Mouse (Mus musculus) embryonic facial prominence, embryonic 13.5 days (tissue): ENCODE results near the gene Card14. TPM values are rescaled to one million over a fixed set of nuclear protein-coding genes. Genes with fewer than 3 reads are reported as not detected.
"Not testable (repeated sequence)": the region's sequence is repeated elsewhere in the genome, so short reads cannot be mapped to it uniquely, and the experiment has no call there.

ENCODE experiments used
- ATAC-seq: fragments of 200-750 bp; cut with Nextera tagmentation; 2 replicates; pipeline ENCODE4 v1.8.0; 2017; ENCODE audit warnings: low read depth; ENCODE audit not compliant: insufficient number of reproducible peaks, insufficient read depth, low FRiP score, low TSS enrichment
- H3K27ac ChIP-seq: fragments of 300-500 bp; sonication (generic); 2 replicates; pipeline ENCODE4 v1.5.1; 2015; ENCODE audit warnings: moderate library complexity, mild to moderate bottlenecking, inconsistent platforms
- H3K27me3 ChIP-seq: fragments of 300-500 bp; sonication (generic); 2 replicates; pipeline ENCODE4 v1.6.1; 2015; ENCODE audit warnings: mild to moderate bottlenecking, inconsistent platforms
- H3K36me3 ChIP-seq: fragments of 300-500 bp; sonication (generic); 2 replicates; pipeline ENCODE4 v1.6.1; 2015; ENCODE audit warnings: mild to moderate bottlenecking, inconsistent platforms
- H3K4me1 ChIP-seq: fragments of 300-500 bp; sonication (generic); 2 replicates; pipeline ENCODE4 v1.6.1; 2015; ENCODE audit warnings: inconsistent platforms
- H3K4me2 ChIP-seq: fragments of 300-500 bp; sonication (generic); 2 replicates; pipeline ENCODE4 v1.6.1; 2015; ENCODE audit warnings: moderate library complexity, mild to moderate bottlenecking, inconsistent platforms
- H3K4me3 ChIP-seq: fragments of 300-500 bp; sonication (generic); 2 replicates; pipeline ENCODE4 v1.5.1; 2015; ENCODE audit warnings: mild to moderate bottlenecking, inconsistent platforms
- H3K9ac ChIP-seq: fragments of 300-500 bp; sonication (generic); 2 replicates; pipeline ENCODE4 v1.6.1; 2015; ENCODE audit warnings: mild to moderate bottlenecking, inconsistent platforms
- H3K9me3 ChIP-seq: fragments of 300-500 bp; sonication (generic); 2 replicates; pipeline ENCODE4 v1.6.1; 2016; ENCODE audit warnings: inconsistent platforms
- whole genome bisulfite sequencing: fragments of 180-500 bp; shearing (Covaris S2); methylation state at CpG from one replicate; pipeline ENCODE4 v1.1.7; 2015; ENCODE audit warnings: mixed read lengths; 5-methylcytosine and 5-hydroxymethylcytosine counted together
- polyA plus RNA-seq: library from polyadenylated mRNA; unstranded; fragments of >200 nt; fragmentation: Nextera tagmentation; extraction: Ambion mirVana; gene quantifications from 2 replicates; pipeline ENCODE4 v1.2.1, GENCODE M21; 2015

Gene Card14
- polyA plus RNA-seq, 1 experiment from 2014 or later = 1.2 TPM

DNA sequence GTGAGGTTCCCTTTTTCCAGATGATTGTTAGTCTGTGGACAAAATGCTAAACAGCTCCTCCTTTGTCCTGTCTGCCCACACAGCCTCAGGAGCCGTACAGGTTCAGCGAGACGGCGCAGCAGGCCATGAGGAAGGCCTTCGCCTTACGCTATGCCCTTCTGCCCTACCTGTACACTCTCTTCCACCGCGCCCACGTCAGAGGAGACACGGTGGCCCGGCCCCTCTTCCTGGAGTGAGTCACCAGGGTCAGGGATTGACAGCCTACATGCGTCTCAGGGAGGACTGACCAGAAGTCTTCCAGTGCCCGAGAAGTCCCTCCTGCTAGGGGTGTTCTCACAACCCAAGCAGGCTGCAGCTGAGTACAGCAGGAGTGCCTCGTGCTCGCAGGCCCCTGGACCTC, 26.5 kb upstream of the Card14 start:
- no peak for ATAC-seq
- no peaks in the 10 kb centered on the region for H3K27me3 ChIP-seq
- no peak overlapping the region for H3K9ac ChIP-seq
- H3K4me2 ChIP-seq = no peak overlapping the region
- H3K27ac ChIP-seq = no peak overlapping the region
- peaks cover 2% of the 10 kb centered on the region for H3K4me1 ChIP-seq
- WGBS = 82% methylated on average over 15 of the region's 15 CpGs
- peaks cover 87% of the 10 kb centered on the region for H3K36me3 ChIP-seq
- H3K4me3 ChIP-seq = no peak overlapping the region
- H3K9me3 ChIP-seq = no peaks in the 10 kb centered on the region

DNA sequence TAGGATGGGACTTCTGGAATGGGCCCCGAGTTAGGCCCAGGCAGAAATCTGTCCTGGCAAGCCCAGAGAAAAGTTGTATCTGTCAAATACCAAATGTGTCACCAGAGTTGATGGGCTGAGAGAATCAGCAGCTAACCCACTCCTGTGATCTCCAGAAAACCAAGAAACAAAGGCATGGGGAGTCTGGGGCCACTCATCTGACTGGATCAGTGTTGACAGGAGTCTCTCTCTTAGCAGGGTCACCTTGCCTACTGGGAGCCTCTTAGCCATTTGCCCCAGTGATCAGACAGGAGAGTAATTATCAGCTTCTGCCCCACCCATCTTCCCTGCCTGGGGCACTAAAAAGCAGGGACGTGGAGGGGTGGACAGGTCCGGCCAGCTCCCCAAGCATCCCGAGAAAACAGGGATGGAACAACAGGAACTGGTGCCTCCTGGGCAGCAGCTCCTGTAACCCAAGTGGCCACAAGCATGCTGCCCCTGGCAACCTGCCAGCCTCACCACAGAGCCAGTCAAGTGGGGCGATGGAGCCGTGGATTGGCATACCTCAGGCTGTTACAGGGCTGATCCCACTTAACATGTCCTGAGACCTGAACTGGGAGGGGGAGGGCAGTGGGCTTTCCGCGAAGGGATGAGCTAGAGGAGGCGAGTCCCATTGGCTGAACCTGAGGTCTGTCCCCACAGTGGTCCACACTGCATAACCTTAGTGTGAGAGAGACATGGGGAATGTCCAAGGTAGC, 21.6 kb upstream of the Card14 start:
- Histone ChIP-seq H3K4me3 (no peak overlapping the region), H3K9me3 (no peaks in the 10 kb centered on the region), H3K4me2 (no peak overlapping the region), H3K27me3 (no peaks in the 10 kb centered on the region), H3K36me3 (peaks cover 89% of the 10 kb centered on the region), H3K4me1 (peaks cover 7% of the 10 kb centered on the region), H3K27ac (no peak overlapping the region; the same call in 1 of the 2 replicates), H3K9ac (no peak overlapping the region)
- 56% methylated on average over 9 of the region's 9 CpGs for WGBS
- ATAC-seq = no peak

DNA sequence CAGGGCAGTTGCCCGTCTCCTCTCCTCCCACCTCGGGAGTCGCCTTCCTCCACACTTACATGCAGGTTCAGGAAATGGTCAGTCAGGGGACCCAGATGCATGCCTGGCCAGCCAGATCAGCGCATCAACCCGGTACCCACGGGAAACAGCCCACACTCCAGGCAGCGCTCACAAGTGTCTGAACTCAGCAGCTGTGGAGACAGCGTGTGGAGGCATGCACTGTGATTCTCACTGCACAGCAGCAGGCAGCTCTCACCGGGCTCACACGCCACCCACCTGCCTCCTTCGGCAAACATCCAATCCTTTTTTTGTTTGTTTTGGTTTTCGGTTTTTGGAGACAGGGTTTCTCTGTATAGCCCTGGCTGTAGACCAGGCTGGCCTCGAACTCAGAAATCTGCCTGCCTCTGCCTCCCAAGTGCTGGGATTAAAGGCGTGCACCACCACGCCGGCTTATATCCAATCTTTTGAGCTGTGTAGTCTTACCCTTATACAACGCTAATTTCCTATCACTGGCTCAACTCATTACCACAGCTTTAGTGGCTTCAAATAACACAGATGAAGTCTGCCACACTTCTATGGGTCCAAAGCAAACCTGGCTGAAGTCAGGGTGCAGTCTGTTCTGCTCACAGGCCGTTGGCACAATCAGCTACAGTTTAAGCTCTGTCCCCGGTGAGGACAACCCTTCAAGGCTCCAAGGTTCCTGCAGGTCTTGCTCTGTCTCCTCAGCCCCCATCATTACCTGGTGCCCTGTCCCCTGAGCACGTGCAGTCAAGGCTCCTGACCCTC, 20.2 kb upstream of the Card14 start:
- no peaks in the 10 kb centered on the region for H3K27me3 ChIP-seq
- H3K27ac ChIP-seq = no peak overlapping the region
- no peak for ATAC-seq
- H3K4me1 ChIP-seq = peaks cover 7% of the 10 kb centered on the region
- 88% methylated on average over 20 of the region's 20 CpGs for WGBS
- peaks cover 2% of the 10 kb centered on the region; the same call in 1 of the 2 replicates for H3K9me3 ChIP-seq
- H3K9ac ChIP-seq = no peak overlapping the region
- H3K4me3 ChIP-seq = no peak overlapping the region
- peaks cover 90% of the 10 kb centered on the region for H3K36me3 ChIP-seq
- no peak overlapping the region for H3K4me2 ChIP-seq

DNA sequence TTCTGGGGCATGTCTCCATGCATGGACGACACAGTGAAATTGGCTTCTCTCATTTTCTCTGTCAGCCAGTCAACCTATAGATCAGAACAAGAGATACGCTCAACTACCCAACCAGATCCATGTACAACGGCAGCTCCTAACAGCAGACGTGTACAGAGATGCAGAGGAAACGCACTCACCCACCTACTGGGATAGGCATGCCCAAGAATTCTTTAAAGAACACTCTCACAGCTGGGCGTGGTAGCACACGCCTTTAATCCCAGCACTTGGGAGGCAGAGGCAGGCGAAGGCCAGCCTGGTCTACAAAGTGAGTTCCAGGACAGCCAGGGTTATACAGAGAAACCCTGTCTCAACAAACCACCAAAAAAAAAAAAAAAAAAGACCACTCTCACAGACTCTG, 14.7 kb upstream of the Card14 start:
- not testable (repeated sequence) for H3K9ac ChIP-seq, H3K27ac ChIP-seq, H3K4me1 ChIP-seq, H3K9me3 ChIP-seq, H3K27me3 ChIP-seq, H3K4me2 ChIP-seq, ATAC-seq, H3K4me3 ChIP-seq
- WGBS = 95% methylated on average over 8 of the region's 8 CpGs
- H3K36me3 ChIP-seq = peaks cover 97% of the 10 kb centered on the region

DNA sequence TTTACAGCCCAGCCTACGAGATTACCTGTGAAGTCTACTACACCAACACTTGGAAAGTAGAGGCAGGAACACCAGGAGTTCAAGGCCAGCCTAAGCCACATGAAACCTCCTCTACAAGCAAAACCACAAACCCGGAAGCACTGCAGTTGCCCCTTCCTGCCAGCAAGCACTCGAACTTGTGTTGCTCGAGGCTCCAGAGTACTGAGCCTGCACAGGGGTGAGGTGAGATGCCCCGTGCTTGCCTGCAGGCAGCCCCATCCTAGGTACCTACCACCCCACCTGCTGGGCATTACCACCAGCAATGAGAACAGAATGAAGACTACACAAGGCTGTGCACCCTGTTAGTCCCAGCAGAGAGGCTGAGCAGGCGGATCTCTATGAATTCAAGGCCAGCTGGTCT, 9.6 kb upstream of the Card14 start:
- ATAC-seq = no peak

DNA sequence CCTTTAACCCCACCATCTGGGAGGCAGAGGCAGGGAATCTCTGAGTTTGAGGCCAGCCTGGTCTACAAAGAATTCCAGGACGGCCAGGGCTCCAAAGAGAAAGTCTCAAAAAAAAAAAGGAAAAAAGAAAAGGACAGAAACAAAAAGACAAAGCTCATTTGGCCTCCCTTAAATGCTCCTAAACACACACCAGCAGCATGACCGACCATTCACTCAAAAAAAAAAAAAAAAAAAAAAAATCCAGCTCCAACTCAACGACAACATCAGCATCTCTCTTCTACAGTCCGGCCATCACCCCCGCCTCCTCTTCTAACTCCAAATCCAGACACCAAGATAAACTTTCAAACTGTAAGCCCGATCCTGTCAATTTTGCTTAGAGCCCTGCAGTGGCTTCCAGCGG, 8.7 kb upstream of the Card14 start:
- Histone ChIP-seq H3K4me3 (peak overlapping the region; percentile 99), H3K9ac (peak overlapping the region; percentile 99), H3K9me3 (no peaks in the 10 kb centered on the region), H3K4me2 (peak overlapping the region; percentile 86), H3K4me1 (peaks cover 15% of the 10 kb centered on the region), H3K27me3 (peaks cover 3% of the 10 kb centered on the region), H3K27ac (peak overlapping the region; percentile 88; the same call in 1 of the 2 replicates), H3K36me3 (peaks cover 44% of the 10 kb centered on the region)
- WGBS = 14% methylated on average over 7 of the region's 7 CpGs
- no peak for ATAC-seq

More for the DNA sequence above, 9.6 kb upstream of the Card14 start:
- H3K9me3 ChIP-seq = no peaks in the 10 kb centered on the region
- peak overlapping the region; percentile 86 for H3K4me2 ChIP-seq
- WGBS = 85% methylated on average over 6 of the region's 6 CpGs
- H3K36me3 ChIP-seq = peaks cover 53% of the 10 kb centered on the region
- peak overlapping the region; percentile 99; the same call in 1 of the 2 replicates for H3K4me3 ChIP-seq
- H3K4me1 ChIP-seq = peaks cover 15% of the 10 kb centered on the region
- no peaks in the 10 kb centered on the region for H3K27me3 ChIP-seq
- H3K9ac ChIP-seq = peak overlapping the region; percentile 99
- H3K27ac ChIP-seq = no peak overlapping the region

DNA sequence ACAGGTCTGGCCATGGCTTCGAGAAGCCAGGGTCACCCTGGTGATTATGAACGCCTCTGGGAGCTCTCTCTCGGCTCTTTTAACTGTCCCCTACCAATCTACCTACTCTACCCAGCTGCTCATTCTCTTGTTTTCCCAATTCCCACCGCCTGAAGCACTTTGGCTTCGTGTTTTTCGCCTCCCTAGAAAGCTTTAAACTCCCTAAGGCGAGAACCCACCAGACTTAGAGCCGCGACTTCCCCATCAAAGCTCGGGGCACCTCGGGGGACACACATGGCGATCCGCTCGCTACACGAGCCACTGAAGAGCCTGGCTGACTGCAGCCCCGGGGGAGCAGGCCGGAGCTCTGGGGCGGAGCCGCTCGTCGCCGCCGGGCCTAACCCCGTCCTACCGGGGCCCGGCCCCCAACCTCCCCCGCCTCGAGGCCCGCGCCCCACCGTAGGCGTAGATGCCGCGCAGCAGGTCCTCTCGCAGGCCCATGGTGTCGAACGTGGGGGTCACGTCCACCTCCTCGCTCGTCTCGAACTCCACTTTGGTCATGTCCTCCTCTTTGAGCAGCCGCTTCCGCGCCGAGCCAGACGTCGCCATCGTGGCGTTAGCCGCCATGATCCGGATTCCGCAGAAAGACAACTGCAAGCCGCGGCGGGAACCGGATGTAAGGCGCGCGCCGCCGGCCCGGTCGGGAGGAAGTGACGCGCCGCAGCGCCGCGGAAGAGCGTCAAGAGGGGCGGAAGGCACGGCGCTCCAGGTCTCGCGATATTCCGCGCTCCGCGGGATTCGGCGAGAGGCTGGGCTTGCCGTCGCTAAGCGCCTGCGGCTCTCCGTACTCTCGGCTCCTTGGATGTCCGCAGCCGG, 8.0 kb upstream of the Card14 start, which contains the start of gene Eif4a3:
Eif4a3 (minus strand) TSS at position 699 of the 855 bp plus-strand sequence.
- Histone ChIP-seq H3K4me2 (peak within 1 kb of the TSS; percentile 86), H3K9me3 (no peaks in the 10 kb centered on the region), H3K27ac (peak within 1 kb of the TSS; percentile 88), H3K27me3 (peaks cover 10% of the 10 kb centered on the region), H3K36me3 (peaks cover 37% of the 10 kb centered on the region), H3K4me3 (peak within 1 kb of the TSS; percentile 99), H3K4me1 (peaks cover 15% of the 10 kb centered on the region), H3K9ac (peak within 1 kb of the TSS; percentile 99)
- ATAC-seq = peak; percentile 89
- WGBS = under 1% methylated on average over 89 of the region's 89 CpGs

DNA sequence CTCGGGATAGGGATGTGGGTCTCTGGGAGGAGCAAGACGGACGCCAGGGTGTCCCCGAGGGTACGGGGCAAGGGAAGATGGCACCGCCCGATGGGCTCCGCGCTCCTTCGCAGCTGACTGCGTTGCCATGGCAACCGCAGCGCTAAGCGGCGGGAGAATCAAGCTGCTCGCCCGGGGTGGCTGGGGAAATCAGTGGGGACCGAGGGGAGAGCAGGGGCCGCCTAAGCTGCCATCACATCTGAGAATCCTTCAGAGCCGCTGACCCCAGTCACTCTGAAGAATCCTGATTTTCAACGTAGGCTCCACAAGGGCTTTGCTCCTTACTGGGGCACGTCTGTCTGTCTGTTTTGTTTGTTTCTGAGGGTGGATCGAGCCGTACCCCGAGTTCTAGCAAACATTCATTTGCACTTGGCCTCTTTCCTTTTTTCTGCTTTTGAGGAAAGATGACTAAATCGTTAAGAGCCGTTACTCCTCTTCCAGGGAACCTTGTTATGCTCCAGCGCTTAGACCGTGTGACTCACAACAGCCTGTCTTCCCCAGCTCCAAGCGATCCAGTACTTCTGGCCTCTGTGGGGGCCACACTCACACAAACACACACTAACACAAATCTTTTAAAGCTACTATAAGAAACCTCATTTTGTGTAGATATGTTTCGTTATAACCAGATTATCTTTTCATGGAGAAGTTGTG, 7.2 kb upstream of the Card14 start:
- Histone ChIP-seq H3K36me3 (peaks cover 30% of the 10 kb centered on the region), H3K4me2 (peak overlapping the region; percentile 86), H3K4me3 (peak overlapping the region; percentile 99), H3K27me3 (peaks cover 16% of the 10 kb centered on the region), H3K9ac (peak overlapping the region; percentile 99), H3K27ac (peak overlapping the region; percentile 88), H3K9me3 (no peaks in the 10 kb centered on the region), H3K4me1 (peaks cover 15% of the 10 kb centered on the region)
- 1% methylated on average over 31 of the region's 31 CpGs for WGBS
- peak; percentile 73 for ATAC-seq

DNA sequence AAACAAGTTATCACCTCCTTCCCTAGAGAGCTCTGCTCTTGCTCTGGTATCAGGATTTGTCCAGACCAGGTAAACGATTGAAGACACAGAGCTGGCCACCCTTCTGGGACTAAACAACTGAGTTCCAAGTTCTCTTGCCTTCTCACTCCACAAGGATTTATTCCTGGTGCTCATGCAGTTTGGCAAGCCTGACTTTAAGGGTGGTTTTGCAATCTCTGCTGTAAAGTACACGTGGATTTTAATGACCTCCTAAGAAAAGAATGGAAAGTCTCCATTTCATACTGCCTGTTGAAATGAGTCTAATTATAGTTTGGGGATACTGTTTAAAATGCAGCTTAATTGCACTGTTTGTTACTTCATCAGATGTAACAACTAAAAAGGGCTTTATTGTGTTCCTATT, 6.6 kb upstream of the Card14 start:
- ATAC-seq = no peak
- Histone ChIP-seq H3K4me1 (peaks cover 15% of the 10 kb centered on the region), H3K27ac (no peak overlapping the region), H3K9ac (0 out of 2 replicates have a peak overlapping the region, but pooled peaks have one; percentile 99), H3K4me3 (peak overlapping the region; percentile 99; the same call in 1 of the 2 replicates), H3K36me3 (peaks cover 24% of the 10 kb centered on the region), H3K4me2 (peak overlapping the region; percentile 86), H3K9me3 (no peaks in the 10 kb centered on the region), H3K27me3 (peaks cover 16% of the 10 kb centered on the region)
- WGBS = 26% methylated on average over 2 of the region's 2 CpGs

DNA sequence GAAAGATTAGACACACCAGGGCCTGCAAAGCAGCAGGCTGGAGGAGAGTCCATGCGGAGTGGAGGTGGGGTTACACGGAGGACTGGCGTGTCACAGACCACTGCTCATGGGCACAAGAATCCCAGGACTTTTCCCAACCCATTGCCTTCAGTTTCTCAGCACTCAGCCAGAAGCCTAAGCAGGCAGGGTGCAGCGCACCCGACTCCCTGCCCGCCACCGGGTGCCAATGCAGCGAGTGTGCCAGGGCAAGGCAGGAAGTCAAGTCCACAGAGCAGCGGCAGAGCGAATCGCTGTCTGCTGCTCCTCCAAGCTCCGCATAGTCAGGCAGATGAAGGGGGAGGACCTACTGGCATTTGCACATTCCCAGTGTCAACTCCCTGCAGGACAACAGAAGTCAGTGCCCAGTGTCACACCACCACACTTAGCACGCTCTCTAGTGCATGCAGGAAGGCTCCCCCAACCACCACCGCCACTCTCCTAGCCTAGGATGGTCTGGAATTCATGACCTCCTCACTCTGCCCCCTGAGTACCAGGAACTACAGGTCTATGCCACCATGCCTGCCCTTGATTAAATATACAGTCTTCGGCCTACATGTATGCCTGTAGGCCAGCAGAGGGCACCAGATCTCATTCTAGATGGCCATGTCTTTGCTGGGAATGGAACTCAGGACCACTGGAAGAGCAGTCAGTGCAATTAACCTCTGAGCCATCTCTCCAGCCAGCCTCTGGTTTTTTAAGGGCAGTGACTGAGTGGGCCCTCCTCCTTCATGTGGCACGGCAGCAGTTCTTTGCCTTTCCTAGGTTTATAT, 2.5 kb upstream of the Card14 start:
- H3K36me3 ChIP-seq = no peaks in the 10 kb centered on the region
- 40% methylated on average over 16 of the region's 16 CpGs for WGBS
- H3K4me3 ChIP-seq = no peak overlapping the region
- 0 out of 2 replicates have a peak overlapping the region, but pooled peaks have one; percentile 32 for H3K9ac ChIP-seq
- no peak overlapping the region for H3K4me2 ChIP-seq
- no peak overlapping the region for H3K27ac ChIP-seq
- H3K4me1 ChIP-seq = peaks cover 20% of the 10 kb centered on the region
- no peaks in the 10 kb centered on the region for H3K9me3 ChIP-seq
- ATAC-seq = no peak
- peaks cover 29% of the 10 kb centered on the region for H3K27me3 ChIP-seq
